Mouse (Mus musculus) cerebellum, adult 18-20 months (tissue): ENCODE measurements around the gene Lgr4.
A peak's percentile ranks its signal among the peaks of the same experiment; 100 is the strongest.

Experiments used
- DNase-seq, 2 experiments: peaks; one replicate each; pipeline ENCODE4 v3.0.0; 2021

The Lgr4 gene

DNA sequence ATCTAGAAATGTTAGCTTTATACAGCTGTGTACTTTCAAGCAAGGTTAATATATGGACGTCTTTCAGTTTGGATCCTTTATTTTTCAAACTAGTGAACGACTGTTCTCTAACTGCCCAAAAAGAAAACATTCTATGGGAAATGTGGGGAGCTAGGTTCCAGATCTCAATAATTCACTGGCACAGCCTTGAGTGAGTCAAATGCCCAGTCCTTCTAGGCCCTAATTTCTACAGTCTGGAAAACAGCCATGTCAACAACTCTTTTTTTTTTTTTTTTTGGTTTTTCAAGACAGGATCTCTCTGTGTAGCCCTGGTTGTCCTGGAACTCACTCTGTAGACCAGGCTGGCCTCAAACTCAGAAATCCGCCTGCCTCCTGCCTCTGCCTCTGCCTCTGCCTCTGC, 4.9 kb downstream of the Lgr4 start:
- DNase-seq: no peak

DNA sequence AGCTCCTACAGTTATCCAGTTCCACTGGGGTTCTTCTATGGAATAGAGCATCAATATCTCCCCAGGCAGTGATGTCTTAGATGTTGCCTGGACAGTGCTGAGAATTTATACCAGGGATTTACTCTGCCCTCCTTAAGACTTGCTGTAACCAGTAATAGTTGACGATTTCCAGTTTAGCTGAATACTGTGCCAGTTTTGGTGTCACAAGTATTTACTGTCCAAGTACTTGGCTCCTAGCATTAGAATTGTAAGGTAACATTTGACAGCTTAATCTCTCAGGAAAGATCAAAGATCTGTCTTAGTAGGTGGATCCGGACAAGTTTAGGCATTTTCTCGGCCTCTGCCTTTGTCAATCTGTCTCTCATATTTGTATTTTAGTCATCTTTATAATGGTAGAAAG, 5.6 kb downstream of the Lgr4 start:
- DNase-seq: no peak

DNA sequence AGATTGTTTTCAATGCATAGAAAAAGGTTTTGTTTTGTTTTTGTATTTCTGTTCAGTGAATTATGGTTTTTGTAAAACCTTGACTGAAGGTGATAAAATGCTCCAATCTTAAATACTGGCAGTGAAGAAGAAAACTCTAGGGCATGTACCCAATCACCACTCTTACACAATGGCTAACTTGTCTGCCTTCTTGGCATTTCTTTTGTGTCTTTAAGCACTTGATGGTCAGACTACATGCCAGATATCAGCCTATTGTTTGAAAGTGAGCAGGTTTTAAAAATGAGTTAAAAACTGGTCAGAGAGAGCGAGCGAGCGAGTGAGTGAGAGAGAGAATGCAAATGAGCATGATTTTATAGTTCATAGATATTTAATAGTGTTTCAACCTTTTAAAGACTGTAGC, 6.5 kb downstream of the Lgr4 start:
- DNase-seq: no peak

DNA sequence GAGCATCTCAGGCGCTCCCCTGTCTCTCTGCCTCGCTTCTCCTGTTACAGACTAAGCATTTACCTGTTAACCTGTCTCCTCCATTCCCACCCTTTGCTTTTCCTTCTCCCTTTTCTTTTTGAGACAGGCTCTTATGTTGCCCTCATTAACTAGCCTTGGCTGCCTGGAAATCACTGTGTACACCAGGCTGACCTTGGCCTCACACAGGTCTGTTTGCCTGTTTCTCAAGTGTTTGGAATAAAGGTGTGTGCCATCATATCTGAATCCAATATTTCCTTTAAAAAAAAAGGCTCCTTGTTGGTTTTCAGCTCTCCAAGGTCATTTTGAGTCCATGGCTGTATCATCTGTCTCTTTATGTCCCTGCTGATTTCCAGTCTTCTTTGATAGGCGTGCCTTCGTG, 9.5 kb downstream of the Lgr4 start:
- no peak for DNase-seq

DNA sequence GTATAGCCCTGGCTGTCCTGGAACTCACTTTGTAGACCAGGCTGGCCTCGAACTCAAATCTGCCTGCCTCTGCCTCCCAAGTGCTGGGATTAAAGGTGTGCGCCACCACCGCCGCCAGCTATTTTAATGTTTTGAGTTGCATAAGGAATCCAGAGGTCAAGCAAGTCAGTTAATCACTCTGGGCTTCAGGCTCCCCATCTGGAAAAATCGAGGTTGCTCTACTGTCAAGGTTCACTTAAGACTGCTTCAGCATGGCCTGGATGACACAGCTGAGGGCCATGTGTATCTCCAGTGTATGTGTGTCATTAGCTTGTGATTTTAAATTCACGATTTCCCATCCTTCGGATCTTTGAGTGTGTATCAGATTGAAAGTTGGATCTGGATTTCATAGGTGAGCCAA, 10.0 kb downstream of the Lgr4 start:
- no peak for DNase-seq

DNA sequence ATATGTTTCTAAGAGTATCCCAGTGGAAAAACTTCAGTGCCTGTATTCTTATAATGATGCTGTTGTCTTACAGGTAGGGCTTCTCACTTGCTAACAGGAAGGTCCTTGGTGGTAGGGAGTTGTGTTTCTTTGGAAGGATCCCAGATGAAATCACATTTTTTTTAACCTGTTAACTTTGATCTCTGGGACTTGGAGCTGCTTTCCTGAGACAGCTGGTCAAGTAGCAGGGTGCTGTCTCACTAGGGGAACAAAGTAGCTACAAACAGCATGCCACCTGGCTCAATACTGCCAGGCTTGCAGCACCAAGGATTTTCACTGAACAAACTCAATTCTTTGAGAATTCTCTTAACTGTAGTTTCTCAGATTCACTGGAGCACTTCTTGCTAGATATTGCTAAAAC, 10.4 kb downstream of the Lgr4 start:
- DNase-seq: peak; percentile 73 to 77

DNA sequence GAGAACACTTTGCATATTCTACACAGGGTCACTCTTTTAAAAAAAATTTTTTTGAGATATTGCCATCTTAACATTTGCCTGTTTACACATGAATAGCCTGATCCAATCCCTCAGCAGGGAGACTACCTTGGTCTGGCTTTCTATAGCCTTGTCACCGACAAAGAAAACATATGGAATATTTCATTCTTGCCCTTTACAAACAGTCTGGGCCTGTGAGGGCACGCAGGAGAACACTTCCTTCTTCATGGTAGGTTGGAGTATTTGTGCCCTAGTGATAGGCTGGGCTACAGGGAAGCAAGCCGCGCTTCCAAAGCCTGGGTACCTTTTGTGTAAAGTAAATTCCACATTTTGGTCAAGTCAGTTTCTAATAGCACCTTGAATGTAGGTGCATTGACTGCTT, 11.3 kb downstream of the Lgr4 start:
- peak; percentile 47 for DNase-seq

DNA sequence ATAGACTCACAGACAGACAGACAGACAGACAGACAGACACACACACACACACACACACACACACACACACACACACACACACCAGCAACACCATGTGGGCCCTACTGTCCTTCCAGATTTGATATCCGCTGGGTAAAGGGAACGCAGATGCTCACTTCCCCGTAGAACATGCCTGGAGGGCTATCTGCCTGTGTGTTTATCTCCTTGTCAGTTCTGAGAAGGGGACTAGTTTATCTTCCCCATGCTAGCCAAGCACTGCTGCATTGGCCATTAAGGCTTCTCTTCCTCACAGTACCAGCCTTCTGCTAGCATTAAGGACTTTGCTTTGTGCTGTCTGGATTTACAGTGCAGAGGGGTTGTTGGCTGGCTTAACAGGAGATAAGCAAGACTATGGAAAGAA, 11.8 kb downstream of the Lgr4 start:
- peak in 1 of 2 experiments; percentile 37 for DNase-seq

DNA sequence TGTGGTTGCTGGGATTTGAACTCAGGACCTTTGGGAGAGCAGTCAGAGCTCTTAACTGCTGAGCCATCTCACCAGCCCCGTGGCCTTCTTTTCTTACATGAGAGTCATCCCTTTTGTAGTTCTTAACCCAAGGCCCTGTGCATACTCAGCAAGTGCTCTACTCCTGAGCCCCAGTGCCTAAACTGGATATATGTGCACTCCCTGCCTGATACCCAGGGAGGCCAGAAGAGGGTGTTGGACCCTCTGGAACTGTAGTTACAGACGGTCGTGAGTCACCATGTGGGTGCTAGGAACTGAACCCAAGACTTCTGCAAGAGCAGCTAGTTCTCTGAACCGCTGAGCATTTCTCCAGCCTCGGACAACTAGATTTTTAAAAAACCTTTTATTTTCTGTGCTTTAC, 12.9 kb downstream of the Lgr4 start:
- DNase-seq: no peak

DNA sequence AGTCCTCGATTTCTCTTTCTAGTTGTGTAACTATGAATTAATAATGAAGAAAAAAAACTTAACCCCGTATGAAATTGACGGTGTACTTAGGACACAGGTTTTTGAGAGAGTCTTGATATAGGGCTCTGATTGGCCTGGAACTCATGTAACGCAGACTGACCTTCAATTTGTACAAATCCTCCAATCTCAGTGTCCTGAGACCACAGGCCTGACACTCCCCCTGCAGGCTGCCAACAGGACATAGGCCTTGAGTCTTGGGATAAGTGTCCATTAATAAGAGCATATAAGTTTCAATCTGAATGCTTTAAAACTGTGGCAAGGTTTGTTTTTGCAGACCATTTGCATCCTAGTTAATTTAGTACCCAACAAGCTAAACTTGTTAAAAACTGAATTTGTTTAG, 13.3 kb downstream of the Lgr4 start:
- no peak for DNase-seq

DNA sequence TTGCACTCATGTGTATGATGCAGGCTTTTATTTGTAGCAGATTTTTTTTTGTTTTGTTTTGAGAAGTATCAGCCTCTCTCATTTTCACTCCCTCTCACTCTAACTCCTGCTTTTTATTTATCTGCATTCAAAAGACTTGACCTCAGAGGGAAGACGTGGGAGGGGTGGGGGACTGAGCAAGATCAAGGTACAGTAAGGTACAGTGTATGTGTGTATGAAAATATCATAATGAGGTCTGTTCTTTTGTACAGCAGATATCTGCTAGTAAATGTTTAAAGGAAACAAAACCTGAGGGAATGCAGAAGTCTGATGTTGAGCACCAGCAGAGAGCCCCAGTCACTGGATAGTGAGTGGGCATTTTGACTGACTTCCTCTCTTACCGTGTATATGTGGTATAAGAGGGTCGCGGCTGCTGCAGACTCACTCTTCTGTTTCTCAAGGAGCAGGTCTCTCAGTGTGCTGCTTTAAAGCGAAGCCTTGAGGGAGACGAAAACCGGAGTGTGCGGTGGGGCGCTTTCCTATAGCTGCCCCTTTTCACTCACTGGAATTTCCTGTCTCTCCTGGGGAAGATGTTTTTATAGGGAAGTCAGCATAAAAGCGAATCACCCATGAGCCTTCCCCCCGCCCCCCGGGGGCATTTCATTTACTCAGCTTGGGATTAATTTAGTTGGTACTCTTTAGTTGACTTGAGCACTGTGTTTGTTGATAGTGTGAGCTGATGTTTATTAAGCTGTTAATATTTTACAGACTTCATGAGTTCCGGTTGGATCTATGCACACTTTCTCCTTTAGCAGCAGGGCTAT, 14.7 kb downstream of the Lgr4 start:
- DNase-seq: no peak

DNA sequence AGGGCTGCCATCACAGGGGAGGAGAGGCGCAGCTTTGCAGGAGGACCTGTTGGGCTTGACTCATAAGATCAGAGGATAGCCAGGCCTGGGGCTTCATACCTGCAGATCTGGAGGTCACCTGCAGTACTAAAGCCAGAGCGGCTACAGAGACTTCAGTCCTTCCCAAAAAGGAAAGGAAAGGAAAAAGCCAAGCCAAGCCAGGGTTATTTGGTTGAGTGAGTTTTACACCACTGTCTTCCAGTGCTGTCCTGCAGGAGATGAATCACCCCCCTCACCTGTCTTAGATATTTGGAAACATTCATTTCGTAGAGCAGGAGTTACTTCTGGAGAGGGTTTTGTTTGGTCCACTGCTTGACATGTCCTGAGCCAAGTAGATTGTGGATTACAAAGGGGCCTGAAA, 15.7 kb downstream of the Lgr4 start:
- no peak for DNase-seq

DNA sequence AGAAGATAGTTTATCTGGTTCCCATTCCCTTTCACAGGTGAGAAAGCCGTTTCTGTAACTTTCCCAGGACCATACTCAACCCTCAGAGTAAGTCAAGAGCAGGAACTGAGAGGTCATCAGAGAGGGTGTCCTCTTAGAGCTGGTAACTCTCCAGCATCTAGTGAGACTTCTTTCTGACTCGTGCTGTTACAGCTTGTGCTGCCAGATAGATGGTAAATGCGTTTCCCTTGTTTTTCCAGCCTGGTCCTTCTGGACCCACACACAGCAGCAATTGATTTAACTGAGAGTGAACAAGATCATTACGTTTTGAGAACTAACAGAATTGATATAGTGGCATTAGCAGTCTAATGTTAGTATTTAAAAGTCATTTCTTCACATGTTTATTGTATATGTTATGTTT, 16.6 kb downstream of the Lgr4 start:
- no peak for DNase-seq

DNA sequence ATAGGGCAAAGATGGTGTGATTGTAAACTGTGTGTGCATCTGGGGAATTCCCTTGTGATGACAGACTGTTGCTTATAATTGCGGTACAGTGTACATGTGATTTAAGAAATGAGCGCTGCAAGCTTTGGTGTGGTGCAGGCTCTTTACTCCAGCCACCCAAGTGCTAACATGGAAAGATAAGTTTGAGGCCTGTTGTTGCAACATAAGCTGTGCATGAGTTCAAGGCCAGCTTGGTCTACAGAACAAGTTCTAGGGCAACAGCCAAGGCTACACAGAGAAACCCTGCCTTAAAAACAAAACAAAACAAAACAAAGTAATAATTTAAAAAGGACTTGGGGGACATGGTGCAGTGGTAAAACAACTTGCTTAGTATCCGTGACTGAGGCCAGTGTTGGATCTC, 17.7 kb downstream of the Lgr4 start:
- no peak for DNase-seq

DNA sequence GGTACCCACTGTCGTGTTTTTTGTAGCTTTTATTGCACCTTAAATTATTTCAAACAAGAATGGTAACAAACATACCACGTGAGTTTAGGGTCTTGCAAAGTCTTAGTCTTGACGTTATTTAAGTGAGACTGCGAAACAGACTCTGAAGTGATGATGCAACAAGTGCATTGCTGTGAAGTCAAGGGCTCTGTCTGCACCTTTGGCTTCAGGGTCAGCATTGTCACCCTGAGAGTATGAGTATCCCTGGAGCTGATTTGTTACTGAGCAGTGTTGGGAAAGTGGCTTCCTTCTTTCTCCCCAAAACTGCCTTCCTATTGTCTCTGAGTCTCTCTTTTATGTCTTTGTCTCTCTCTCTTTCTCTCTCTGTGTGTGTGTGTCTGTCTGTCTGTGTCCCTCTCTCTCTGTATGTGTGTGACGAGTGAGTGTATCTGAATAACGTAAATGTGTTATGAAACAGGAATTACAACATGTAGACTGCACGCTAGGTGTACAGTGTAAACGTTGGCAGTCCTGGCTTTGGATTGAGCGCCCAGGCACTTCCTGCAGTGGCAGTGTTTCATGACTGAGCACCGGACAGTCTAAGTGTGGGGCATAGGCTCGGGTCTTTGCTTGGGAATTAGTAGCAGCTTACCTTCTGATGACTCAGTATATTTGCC, 18.4 kb downstream of the Lgr4 start:
- no peak for DNase-seq

DNA sequence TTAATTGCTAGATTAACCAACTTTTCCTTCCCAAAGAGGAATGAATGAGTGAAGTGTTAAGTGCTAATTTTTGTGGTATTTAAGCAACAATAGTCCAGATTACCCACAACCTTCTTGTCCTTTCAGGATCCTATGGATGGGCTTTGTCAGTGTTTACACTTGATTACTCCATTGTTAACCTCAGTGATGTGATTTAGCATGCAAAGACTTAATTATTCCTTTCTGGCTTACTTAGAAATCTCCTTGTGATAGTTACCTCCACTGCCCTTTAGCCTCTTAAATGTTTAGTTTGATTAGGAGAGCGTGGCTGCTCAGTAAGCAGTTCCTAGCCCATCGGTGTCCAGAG, 18.9 kb downstream of the Lgr4 start:
- DNase-seq: no peak

DNA sequence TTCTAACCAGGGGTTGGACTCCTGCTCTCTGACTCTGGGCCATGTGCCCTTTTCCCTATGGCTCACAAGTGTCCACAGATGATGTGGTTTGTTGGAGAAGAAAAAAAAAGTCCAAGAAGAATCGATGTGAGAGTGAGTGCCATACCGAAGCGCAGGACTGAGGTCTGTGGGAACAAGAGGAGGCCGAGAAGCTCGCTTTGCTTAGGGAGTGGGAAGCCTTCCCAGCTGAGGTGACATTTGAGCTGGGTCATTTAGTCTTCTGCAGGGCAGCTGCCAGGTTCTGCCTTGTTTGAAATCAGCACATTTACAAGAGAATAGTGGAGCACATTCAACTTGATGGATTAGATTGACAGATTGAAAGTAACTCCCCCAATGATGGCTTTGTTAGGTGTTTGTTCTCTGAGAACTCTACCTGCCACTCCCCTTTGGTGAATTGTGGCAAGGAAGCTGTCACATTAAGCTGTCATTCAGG, 24.6 kb downstream of the Lgr4 start:
- no peak for DNase-seq

DNA sequence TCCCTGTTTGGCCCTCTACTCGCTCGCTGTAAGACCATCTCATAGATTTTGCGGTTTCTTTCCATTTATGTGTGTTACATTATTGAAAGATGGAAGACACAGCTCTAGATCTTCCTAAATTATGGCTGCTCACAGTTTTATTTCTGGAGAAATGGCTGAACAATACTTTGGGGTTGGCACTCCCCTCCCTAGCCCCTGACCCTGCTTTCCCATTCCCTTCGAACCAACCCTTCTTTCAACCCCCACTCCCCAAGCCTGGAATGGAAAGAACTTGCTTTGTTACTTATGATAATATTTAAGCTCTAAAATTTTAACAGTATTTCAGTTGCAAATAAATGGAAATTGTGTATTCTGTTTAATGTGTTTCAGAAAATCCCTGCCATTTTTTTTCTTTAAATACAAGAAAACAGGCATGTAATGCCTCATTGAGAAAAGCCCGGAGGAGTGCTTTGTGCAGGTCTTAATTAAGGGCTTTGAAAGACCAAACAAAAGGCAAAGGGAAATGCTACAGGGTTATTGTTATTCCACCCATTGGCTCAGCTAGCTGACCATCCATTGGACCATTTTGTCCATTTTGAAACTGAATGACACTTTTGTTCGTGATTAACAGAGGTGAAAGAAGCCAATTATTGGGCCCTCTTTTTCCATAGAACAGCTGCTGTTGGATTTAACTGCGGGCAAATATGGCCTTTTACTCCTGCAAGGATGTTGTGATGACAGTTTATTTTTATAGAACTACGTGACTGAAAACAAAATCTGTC, 25.5 kb downstream of the Lgr4 start:
- DNase-seq: no peak

DNA sequence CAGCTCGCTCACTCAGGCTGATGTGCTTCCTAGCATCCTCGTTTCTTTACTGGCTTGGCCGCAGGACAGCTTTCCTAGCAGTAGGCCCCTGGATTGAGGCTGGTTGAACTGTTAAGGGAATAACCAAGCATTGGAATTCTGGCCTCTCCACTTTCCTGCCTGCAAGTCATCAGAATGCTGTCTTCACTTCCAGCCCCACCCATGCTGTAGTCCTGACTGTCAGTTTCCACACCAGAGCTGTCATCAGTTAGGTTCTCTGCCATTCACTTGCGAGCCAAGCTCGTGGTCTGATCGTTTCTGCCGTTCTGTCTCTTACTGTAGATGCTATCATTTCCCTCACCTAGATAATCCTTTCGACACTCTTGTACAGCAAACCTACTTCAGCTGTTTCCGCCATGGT, 27.5 kb downstream of the Lgr4 start:
- no peak for DNase-seq

DNA sequence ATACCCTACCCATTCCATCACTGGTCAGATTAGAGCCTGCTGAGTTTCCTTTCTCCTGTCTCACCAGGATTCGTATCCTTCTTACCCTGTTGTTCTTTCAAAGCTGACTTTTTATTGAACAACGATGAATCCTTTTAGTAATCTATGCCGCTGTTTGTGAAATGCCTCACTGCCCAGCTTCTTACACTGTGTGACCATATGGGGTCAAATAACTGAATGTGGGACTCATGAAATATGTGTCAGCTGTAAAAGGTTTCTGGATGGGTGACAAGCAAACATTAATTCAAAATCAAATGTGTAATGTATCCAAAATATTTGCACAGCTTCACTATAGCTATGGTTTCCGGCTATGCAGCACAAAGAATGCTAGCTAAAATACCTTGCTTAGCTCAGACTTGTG, 28.1 kb downstream of the Lgr4 start:
- no peak for DNase-seq

DNA sequence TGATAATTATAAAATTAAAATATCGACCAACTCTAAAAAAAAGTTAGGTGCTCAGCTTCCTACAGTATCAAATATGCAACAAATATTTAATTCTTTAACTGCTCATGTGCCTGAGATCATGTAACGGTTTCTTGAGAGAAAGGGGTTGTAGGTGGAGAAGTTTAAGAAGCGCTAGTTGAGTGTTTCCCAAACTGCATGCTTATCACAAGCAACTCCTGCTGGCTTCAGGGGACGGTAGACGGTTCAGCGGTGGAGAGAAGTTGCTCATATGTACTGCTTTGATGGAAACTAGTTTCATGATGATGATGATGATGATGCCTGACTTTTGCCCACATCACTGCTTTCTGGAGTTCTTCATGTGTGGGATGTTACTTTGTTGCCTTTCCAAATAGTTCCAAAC, 29.0 kb downstream of the Lgr4 start:
- no peak for DNase-seq

DNA sequence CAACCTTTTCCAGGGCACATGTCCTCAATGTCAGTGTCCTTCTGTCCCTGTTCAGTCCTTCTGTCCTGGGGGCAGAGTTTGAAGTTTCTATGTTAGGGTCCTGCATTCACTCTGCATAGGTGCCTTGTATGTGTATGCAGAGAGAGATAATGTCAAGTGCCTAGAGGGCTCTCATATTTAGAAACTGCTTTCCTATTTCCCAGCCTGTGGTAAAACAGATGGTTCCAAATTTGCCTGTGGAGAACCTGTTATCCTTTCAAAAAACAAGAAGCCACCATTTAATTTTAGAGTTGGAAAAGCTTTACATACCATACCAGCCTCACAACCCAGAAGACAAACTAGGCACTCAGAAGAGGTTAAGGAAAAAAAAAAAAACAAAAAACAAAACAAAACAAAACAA, 32.1 kb downstream of the Lgr4 start:
- DNase-seq: no peak

DNA sequence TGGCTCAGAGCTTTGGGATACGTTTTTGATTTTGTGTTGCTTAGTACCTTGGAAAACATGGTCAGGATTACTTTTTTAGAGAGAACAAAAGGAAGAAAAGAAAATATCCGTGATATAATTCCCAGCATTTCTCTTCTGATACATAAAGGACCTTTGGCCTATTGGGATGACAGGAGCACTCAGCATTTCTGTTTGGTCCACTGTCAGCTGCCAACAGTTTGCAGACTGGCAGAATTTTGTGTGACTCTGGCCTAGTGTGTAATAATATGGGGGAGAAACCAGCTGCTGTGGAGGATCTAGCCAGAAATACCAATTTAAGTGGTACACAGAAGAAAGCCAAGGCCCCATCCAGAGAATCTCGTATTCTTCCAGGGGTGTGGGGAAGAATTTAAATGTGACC, 32.9 kb downstream of the Lgr4 start:
- DNase-seq: no peak

DNA sequence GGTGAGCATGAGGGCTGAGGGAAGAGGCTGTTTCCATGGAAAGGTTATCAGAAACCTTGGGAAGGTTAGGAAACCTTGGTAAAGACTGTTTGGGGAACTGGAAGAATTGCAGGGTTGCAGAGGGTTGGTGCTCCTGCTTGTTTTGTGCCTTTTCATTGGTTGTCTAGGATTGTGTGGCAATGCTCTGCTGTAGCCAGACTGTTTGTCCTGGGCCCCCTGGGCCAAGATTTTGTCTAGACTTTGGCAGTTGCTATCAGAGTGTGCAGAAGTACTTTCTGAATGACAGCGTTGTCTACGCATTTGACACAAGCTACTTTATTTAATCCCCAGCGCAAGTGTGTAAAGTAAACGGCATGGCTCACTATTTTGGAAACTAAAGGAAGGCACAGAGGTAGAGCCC, 33.6 kb downstream of the Lgr4 start:
- DNase-seq: no peak
